Mouse (Mus musculus): Measurements from ENCODE around the gene Lamc2.

Lamc2 gene

GRCm38 (mm10) chr1:153126491-153127381 is 59.5 kb downstream of the Lamc2 start:
- DNase-seq: no peak

GRCm38 (mm10) chr1:153125287-153126275 is 60.7 kb downstream of the Lamc2 start:
- DNase-seq: no peak

- DNase-seq: no peak
These were observed 61.7 kb downstream of the Lamc2 start for GRCm38 (mm10) chr1:153124502-153124901.

- no peak for DNase-seq
These were observed 63.5 kb downstream of the Lamc2 start for GRCm38 (mm10) chr1:153122764-153123163.

GRCm38 (mm10) chr1:153121320-153121719 is 64.9 kb downstream of the Lamc2 start:
- no peak for DNase-seq

- DNase-seq: no peak
These were observed 65.7 kb downstream of the Lamc2 start for GRCm38 (mm10) chr1:153120544-153120943.

- DNase-seq: no peak
These were observed 70.9 kb downstream of the Lamc2 start for GRCm38 (mm10) chr1:153115315-153115714.

- no peak for DNase-seq
These were observed 74.7 kb downstream of the Lamc2 start for GRCm38 (mm10) chr1:153111596-153111995.

- DNase-seq: no peak
These were observed 76.4 kb downstream of the Lamc2 start for GRCm38 (mm10) chr1:153109836-153110235.

- no peak for DNase-seq
These were observed 76.9 kb downstream of the Lamc2 start for GRCm38 (mm10) chr1:153109346-153109745.

GRCm38 (mm10) chr1:153107866-153108265 is 78.4 kb downstream of the Lamc2 start:
- no peak for DNase-seq

- no peak for DNase-seq
These were observed 81.4 kb downstream of the Lamc2 start for GRCm38 (mm10) chr1:153104804-153105203.

GRCm38 (mm10) chr1:153103186-153103554 is 83.1 kb downstream of the Lamc2 start:
- no peak for DNase-seq

- DNase-seq: no peak
These were observed 83.7 kb downstream of the Lamc2 start for GRCm38 (mm10) chr1:153102296-153103185.

- DNase-seq: peak in 1 of 2 experiments; percentile 37
These were observed 84.8 kb downstream of the Lamc2 start for GRCm38 (mm10) chr1:153101327-153101880.

- no peak for DNase-seq
These were observed 85.3 kb downstream of the Lamc2 start for GRCm38 (mm10) chr1:153100912-153101311.

GRCm38 (mm10) chr1:153098586-153098985 is 87.7 kb downstream of the Lamc2 start:
- no peak for DNase-seq

- DNase-seq: no peak
These were observed 89.1 kb downstream of the Lamc2 start for GRCm38 (mm10) chr1:153097017-153097675.

- DNase-seq: no peak
These were observed 90.2 kb downstream of the Lamc2 start for GRCm38 (mm10) chr1:153095826-153096727.

- DNase-seq: no peak
These were observed 90.9 kb downstream of the Lamc2 start for GRCm38 (mm10) chr1:153095328-153095727.
